Mouse (Mus musculus) Patski (cell line): Measurements from ENCODE around the gene Arhgap1. TPM values are rescaled to one million over a fixed set of nuclear protein-coding genes. Genes with fewer than 3 reads are reported as not detected.

Source experiments
- ATAC-seq: fragments of 100-300 bp; one replicate; pipeline ENCODE4 v1.8.0; 2021
- CTCF ChIA-PET: fragments of 350-600 bp; sonication (Branson Sonifier 250); formaldehyde crosslinking; loops from one replicate; lab custom pipeline; 2022; ENCODE audit warnings: inconsistent platforms; lab: Charles Lee
- POLR2A ChIA-PET: fragments of 350-600 bp; sonication (Branson Sonifier 250); formaldehyde crosslinking; loops from one replicate; lab custom pipeline; 2022; ENCODE audit warnings: antibody characterized with exemption, inconsistent platforms; lab: Charles Lee
- DNase-seq: peaks from one replicate; pipeline ENCODE4 v3.0.0-alpha.2; 2011; ENCODE audit warnings: low read depth, low spot score
- H3K27me3 ChIP-seq: fragments of 371-371 bp; one replicate; pipeline ENCODE4 v1.5.1; 2021
- CTCF ChIP-seq: fragments of 100-300 bp; IDR thresholded peaks from one replicate; pipeline ENCODE4 v1.5.1; 2021
- in situ Hi-C: fragments of 300-500 bp; cut with MboI; formaldehyde crosslinking; loops from 3 replicates; pipeline ENCODE4 v1.11.1; 2018; ENCODE audit warnings: low pct_unique_long_range_greater_than_20kb, mixed read lengths
- polyA plus RNA-seq: library from polyadenylated mRNA; unstranded; gene quantifications from one replicate; pipeline ENCODE4 v1.2.3, GENCODE M21; 2021

Gene Arhgap1
- polyA plus RNA-seq, 1 experiment from 2014 or later: 80.1 TPM

GRCm38 (mm10) chr2:91683919-91684318, 34.3 kb downstream of the Arhgap1 start:
- ChIA-PET CTCF (interaction anchor here (1.1 kb wide), 1 partner anchor 14 kb away, joined by 5 read pairs; no protein-coding TSS in a partner anchor), POLR2A (no interaction called here)
- in situ Hi-C loops: no loop called here
- no peak for DNase-seq
- no peaks in the 10 kb centered on the region for H3K27me3 ChIP-seq
- no peak for TF ChIP-seq CTCF
- ATAC-seq: no peak

GRCm38 (mm10) chr2:91689452-91689851, 39.8 kb downstream of the Arhgap1 start:
- TF ChIP-seq CTCF: no peak
- no peaks in the 10 kb centered on the region for H3K27me3 ChIP-seq
- ATAC-seq (no peak), DNase-seq (no peak)
- ChIA-PET POLR2A (no interaction called here), CTCF (interaction anchor here (1.0 to 4.1 kb wide), 2 partner anchors 9 to 16 kb away, joined by 3 to 11 read pairs; no protein-coding TSS in a partner anchor)
- in situ Hi-C loops: no loop called here

- ATAC-seq (no peak), DNase-seq (no peak)
- ChIA-PET CTCF (interaction anchor here (1.3 to 1.7 kb wide), 2 partner anchors 13 to 15 kb away, joined by 4 to 5 read pairs; partner anchors contain the start of genes Atg13 and Harbi1), POLR2A (no interaction called here)
- TF ChIP-seq CTCF: no peak
- no peaks in the 10 kb centered on the region for H3K27me3 ChIP-seq
- in situ Hi-C loops: no loop called here
These were observed 46.0 kb downstream of the Arhgap1 start for GRCm38 (mm10) chr2:91695436-91696224.

- DNase-seq (no peak), ATAC-seq (no peak)
- ChIA-PET POLR2A (no interaction called here), CTCF (interaction anchor here (1.3 to 1.7 kb wide), 2 partner anchors 13 to 15 kb away, joined by 4 to 5 read pairs; partner anchors contain the start of genes Atg13 and Harbi1)
- no peak for TF ChIP-seq CTCF
- in situ Hi-C loops: no loop called here
- no peaks in the 10 kb centered on the region for H3K27me3 ChIP-seq
These were observed 46.5 kb downstream of the Arhgap1 start for GRCm38 (mm10) chr2:91696225-91696590.

- CTCF ChIA-PET: interaction anchor here (2.3 kb wide), 1 partner anchor 11 kb away, joined by 11 read pairs; no protein-coding TSS in a partner anchor
- ATAC-seq (no peak), DNase-seq (no peak)
- in situ Hi-C loops: no loop called here
- H3K27me3 ChIP-seq: no peaks in the 10 kb centered on the region
- TF ChIP-seq CTCF: no peak
- POLR2A ChIA-PET: no interaction called here
These were observed 49.6 kb downstream of the Arhgap1 start for GRCm38 (mm10) chr2:91699225-91699624.

GRCm38 (mm10) chr2:91701366-91701765, 51.7 kb downstream of the Arhgap1 start:
- no peak for TF ChIP-seq CTCF
- DNase-seq: no peak
- no peaks in the 10 kb centered on the region for H3K27me3 ChIP-seq
- no peak for ATAC-seq
- in situ Hi-C loops: no loop called here
- ChIA-PET POLR2A (no interaction called here), CTCF (no interaction called here)

GRCm38 (mm10) chr2:91705736-91706135, 56.1 kb downstream of the Arhgap1 start:
- DNase-seq (no peak), ATAC-seq (no peak)
- ChIA-PET POLR2A (no interaction called here), CTCF (no interaction called here)
- TF ChIP-seq CTCF: no peak
- H3K27me3 ChIP-seq: no peaks in the 10 kb centered on the region
- in situ Hi-C loops: no loop called here

GRCm38 (mm10) chr2:91706456-91706855, 56.8 kb downstream of the Arhgap1 start:
- POLR2A ChIA-PET: no interaction called here
- CTCF ChIA-PET: no interaction called here
- no peaks in the 10 kb centered on the region for H3K27me3 ChIP-seq
- ATAC-seq (no peak), DNase-seq (no peak)
- no peak for TF ChIP-seq CTCF
- in situ Hi-C loops: no loop called here

- no peak for ATAC-seq
- CTCF ChIA-PET: no interaction called here
- in situ Hi-C loops: no loop called here
- TF ChIP-seq CTCF: no peak
- DNase-seq: no peak
- POLR2A ChIA-PET: no interaction called here
- H3K27me3 ChIP-seq: no peaks in the 10 kb centered on the region
These were observed 58.7 kb downstream of the Arhgap1 start for GRCm38 (mm10) chr2:91708361-91708760.

GRCm38 (mm10) chr2:91710272-91711234, 60.9 kb downstream of the Arhgap1 start, which contains the start of the genes Atg13 and Harbi1:
TSS of gene Atg13 (minus strand) at chr2:91710576.
TSS of gene Harbi1 (plus strand) at chr2:91710852.
- TF ChIP-seq CTCF: no peak
- in situ Hi-C loops: no loop called here
- no peaks in the 10 kb centered on the region for H3K27me3 ChIP-seq
- POLR2A ChIA-PET: interaction anchor here (0.7 kb wide), 1 partner anchor 28 kb away, joined by 3 read pairs; no protein-coding TSS in a partner anchor
- DNase-seq: peak; percentile 89
- CTCF ChIA-PET: interaction anchor here (1.2 to 1.7 kb wide), 2 partner anchors 11 to 15 kb away, joined by 3 to 5 read pairs; no protein-coding TSS in a partner anchor
- peak; percentile 95 for ATAC-seq
